Mouse (Mus musculus): ENCODE data around the gene Hdhd5. TPM values are rescaled to one million over a fixed set of nuclear protein-coding genes. Genes with fewer than 3 reads are reported as not detected.

Hdhd5 gene
- total and polyA plus RNA-seq, 3 experiments = 17.8 to 19.9 TPM; not detected in 1

GRCm38 (mm10) chr6:120546973-120547372, 15.9 kb upstream of the Hdhd5 start:
- Histone ChIP-seq H3K9ac (ENCODE audit: control insufficient read depth, low read depth, low read length, poor library complexity, severe bottlenecking) (0 out of 2 replicates have a peak overlapping the region, but pooled peaks have one; percentile 6), H3K79me2 (ENCODE audit: control insufficient read depth, insufficient read depth, low read length, poor library complexity) (no peaks in the 10 kb centered on the region), H3K4me3 (ENCODE audit: control insufficient read depth in 1 of 2, insufficient read depth in 1 of 2, low read depth in 2 of 2, low read length in 2 of 2) (no peak overlapping the region), H3K27me3 (ENCODE audit: control insufficient read depth in 1 of 2, insufficient read depth in 2 of 2, low read length in 2 of 2) (no peaks in the 10 kb centered on the region), H3K36me3 (ENCODE audit: control insufficient read depth in 1 of 2, insufficient read depth in 2 of 2, low read length in 2 of 2) (peaks cover 0 to 6% of the 10 kb centered on the region in 2 experiments; a peak in 2 of 4 replicates), H3K4me1 (ENCODE audit: control insufficient read depth in 1 of 2, insufficient read depth in 2 of 2, low read length in 2 of 2) (peaks cover 0 to 20% of the 10 kb centered on the region in 2 experiments; a peak in 2 of 4 replicates), H3K9me3 (replicated peaks; ENCODE audit: insufficient read depth, low read length) (no peaks in the 10 kb centered on the region), H3K27ac (ENCODE audit: control insufficient read depth, low read depth, low read length) (peak overlapping the region; percentile 54; the same call in 1 of the 2 replicates)
- DNase-seq (ENCODE audit: low read depth, low spot score) = peak; percentile 92
- TF ChIP-seq GATA1 (IDR thresholded peaks at IDR 0.05; ENCODE audit: low read depth, low read length) (0 out of 2 replicates have a peak, but pooled peaks have one; percentile 20), EP300 (IDR thresholded peaks at IDR 0.05; ENCODE audit: low read depth in 1 of 2, low read length in 2 of 2) (peak in 1 of 2 experiments; percentile 25; a peak in 2 of 4 replicates), ETS1 (IDR thresholded peaks at IDR 0.05; ENCODE audit: low read depth, low read length) (peak; percentile 64), UBTF (IDR thresholded peaks at IDR 0.05; ENCODE audit: borderline replicate concordance, insufficient read depth, low read depth, low read length) (no peak), CHD2 (IDR thresholded peaks at IDR 0.05; ENCODE audit: low read length) (no peak), TBP (IDR thresholded peaks at IDR 0.05; ENCODE audit: low read depth, low read length) (0 out of 2 replicates have a peak, but pooled peaks have one; percentile 27)

DNA sequence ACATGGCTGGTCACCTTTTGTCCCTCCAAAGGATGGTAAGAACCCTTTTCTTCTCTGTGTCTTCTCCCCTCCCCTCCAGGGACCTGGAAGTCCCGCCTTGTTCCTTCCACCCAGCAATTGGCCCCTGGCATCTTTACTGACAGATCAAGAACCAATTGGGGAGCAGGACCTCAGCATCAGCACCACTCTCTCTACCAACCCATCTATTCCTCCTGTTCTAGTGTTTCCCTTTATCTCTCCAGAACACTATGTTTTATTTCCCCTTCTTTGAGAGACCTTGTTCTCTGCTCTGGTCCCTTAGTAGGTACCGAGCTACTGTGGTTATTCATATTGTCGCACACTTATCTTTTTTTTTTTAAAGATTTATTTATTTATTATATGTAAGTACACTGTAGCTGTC, 15.2 kb upstream of the Hdhd5 start:
- Histone ChIP-seq H3K27me3 (ENCODE audit: control insufficient read depth in 1 of 2, insufficient read depth in 2 of 2, low read length in 2 of 2) (no peaks in the 10 kb centered on the region), H3K9ac (ENCODE audit: control insufficient read depth, low read depth, low read length, poor library complexity, severe bottlenecking) (no peak overlapping the region), H3K4me3 (ENCODE audit: control insufficient read depth in 1 of 2, insufficient read depth in 1 of 2, low read depth in 2 of 2, low read length in 2 of 2) (no peak overlapping the region), H3K79me2 (ENCODE audit: control insufficient read depth, insufficient read depth, low read length, poor library complexity) (no peaks in the 10 kb centered on the region), H3K4me1 (ENCODE audit: control insufficient read depth in 1 of 2, insufficient read depth in 2 of 2, low read length in 2 of 2) (peaks cover 0 to 20% of the 10 kb centered on the region in 2 experiments; a peak in 2 of 4 replicates), H3K27ac (ENCODE audit: control insufficient read depth, low read depth, low read length) (no peak overlapping the region; the same call in 1 of the 2 replicates), H3K36me3 (ENCODE audit: control insufficient read depth in 1 of 2, insufficient read depth in 2 of 2, low read length in 2 of 2) (peaks cover 0 to 6% of the 10 kb centered on the region in 2 experiments; a peak in 2 of 4 replicates), H3K9me3 (replicated peaks; ENCODE audit: insufficient read depth, low read length) (no peaks in the 10 kb centered on the region)
- DNase-seq (ENCODE audit: low read depth, low spot score) = peak; percentile 85
- TF ChIP-seq MAX (IDR thresholded peaks at IDR 0.05; ENCODE audit: low read length) = no peak
- TF ChIP-seq ZMIZ1 (IDR thresholded peaks at IDR 0.05; ENCODE audit: low read depth, low read length) = no peak
- no peak for TF ChIP-seq CTCF (IDR thresholded peaks at IDR 0.05 in 2 of 3, conservative IDR thresholded peaks at IDR 0.05 in 1 of 3; ENCODE audit: control insufficient read depth in 1 of 3, insufficient read depth in 1 of 3, low read depth in 2 of 3, low read length in 3 of 3, poor library complexity in 1 of 3, severe bottlenecking in 1 of 3)
- TF ChIP-seq TCF12 (IDR thresholded peaks at IDR 0.05; ENCODE audit: low read depth, low read length) = peak; percentile 38; the same call in 1 of the 2 replicates
- no peak for TF ChIP-seq UBTF (IDR thresholded peaks at IDR 0.05; ENCODE audit: borderline replicate concordance, insufficient read depth, low read depth, low read length)
- TF ChIP-seq MAZ (IDR thresholded peaks at IDR 0.05; ENCODE audit: low read depth, low read length) = no peak
- TF ChIP-seq E2F4 (IDR thresholded peaks at IDR 0.05; ENCODE audit: borderline replicate concordance, low read depth, low read length) = no peak
- TF ChIP-seq TBP (IDR thresholded peaks at IDR 0.05; ENCODE audit: low read depth, low read length) = no peak
- no peak for TF ChIP-seq ZNF384 (IDR thresholded peaks at IDR 0.05; ENCODE audit: low read depth, low read length)
- TF ChIP-seq JUND (IDR thresholded peaks at IDR 0.05; ENCODE audit: low read depth, low read length) = no peak
- TF ChIP-seq RAD21 (IDR thresholded peaks at IDR 0.05; ENCODE audit: low read depth, low read length) = no peak
- no peak for TF ChIP-seq ZKSCAN1 (IDR thresholded peaks at IDR 0.05; ENCODE audit: low read depth, low read length)
- no peak for TF ChIP-seq ZC3H11A (IDR thresholded peaks at IDR 0.05; ENCODE audit: low read depth, low read length)
- TF ChIP-seq MAFK (IDR thresholded peaks at IDR 0.05; ENCODE audit: borderline replicate concordance, low read depth, low read length) = no peak
- peak; percentile 49 to 53 for TF ChIP-seq EP300 (IDR thresholded peaks at IDR 0.05; ENCODE audit: low read depth in 1 of 2, low read length in 2 of 2)
- no peak for TF ChIP-seq GABPA (IDR thresholded peaks at IDR 0.05; ENCODE audit: low read depth, low read length)
- TF ChIP-seq SIN3A (IDR thresholded peaks at IDR 0.05; ENCODE audit: low read length) = no peak; the same call in none of the 2 replicates
- TF ChIP-seq MXI1 (IDR thresholded peaks at IDR 0.05; ENCODE audit: low read depth, low read length) = no peak
- TF ChIP-seq MYB (IDR thresholded peaks at IDR 0.05; ENCODE audit: low read depth, low read length) = no peak
- TF ChIP-seq GATA1 (IDR thresholded peaks at IDR 0.05; ENCODE audit: low read depth, low read length) = peak; percentile 56; the same call in 1 of the 2 replicates
- TF ChIP-seq MYC (IDR thresholded peaks at IDR 0.05; ENCODE audit: low read depth, low read length) = peak; percentile 15; the same call in 1 of the 2 replicates
- no peak for TF ChIP-seq CHD2 (IDR thresholded peaks at IDR 0.05; ENCODE audit: low read length)
- TF ChIP-seq USF2 (IDR thresholded peaks at IDR 0.05; ENCODE audit: borderline replicate concordance in 1 of 2, insufficient read depth in 1 of 2, low read depth in 1 of 2, low read length in 2 of 2) = no peak
- 0 out of 2 replicates have a peak, but pooled peaks have one; percentile 59 for TF ChIP-seq RCOR1 (IDR thresholded peaks at IDR 0.05; ENCODE audit: low read depth, low read length)
- TF ChIP-seq ETS1 (IDR thresholded peaks at IDR 0.05; ENCODE audit: low read depth, low read length) = no peak
- TF ChIP-seq NRF1 (IDR thresholded peaks at IDR 0.05; ENCODE audit: insufficient read depth, low read depth, low read length, poor library complexity, severe bottlenecking) = no peak
- TF ChIP-seq POLR2AphosphoS5 (IDR thresholded peaks at IDR 0.05; ENCODE audit: borderline replicate concordance, low read depth, low read length) = no peak
